Mouse (Mus musculus) liver, embryonic 12.5 days (tissue): Measurements from ENCODE around the gene Mmel1. TPM values are rescaled to one million over a fixed set of nuclear protein-coding genes. Genes with fewer than 3 reads are reported as not detected.

Experiments
- ATAC-seq: fragments of 200-750 bp; cut with Nextera tagmentation; 2 replicates; pipeline ENCODE4 v1.8.0; 2017; ENCODE audit warnings: moderate number of reproducible peaks, mild to moderate bottlenecking, moderate library complexity
- H3K27ac ChIP-seq: fragments of 300-500 bp; sonication (generic); 2 replicates; pipeline ENCODE4 v1.5.1; 2016; ENCODE audit warnings: mild to moderate bottlenecking
- H3K27me3 ChIP-seq: fragments of 300-500 bp; sonication (generic); replicated peaks from 2 replicates; pipeline ENCODE4 v1.6.1; 2016; ENCODE audit warnings: mild to moderate bottlenecking, moderate library complexity
- H3K36me3 ChIP-seq: fragments of 300-500 bp; sonication (generic); 2 replicates; pipeline ENCODE4 v1.6.1; 2016; ENCODE audit warnings: mild to moderate bottlenecking, moderate library complexity
- H3K4me1 ChIP-seq: fragments of 300-500 bp; sonication (generic); 2 replicates; pipeline ENCODE4 v1.6.1; 2016
- H3K4me2 ChIP-seq: fragments of 300-500 bp; sonication (generic); 2 replicates; pipeline ENCODE4 v1.6.1; 2016; ENCODE audit warnings: mild to moderate bottlenecking, moderate library complexity
- H3K4me3 ChIP-seq: fragments of 300-500 bp; sonication (generic); 2 replicates; pipeline ENCODE4 v1.5.1; 2016; ENCODE audit warnings: mild to moderate bottlenecking, moderate library complexity
- H3K9ac ChIP-seq: fragments of 300-500 bp; sonication (generic); 2 replicates; pipeline ENCODE4 v1.6.1; 2016; ENCODE audit warnings: mild to moderate bottlenecking, moderate library complexity
- H3K9me3 ChIP-seq: fragments of 300-500 bp; sonication (generic); replicated peaks from 2 replicates; pipeline ENCODE4 v1.6.1; 2016; ENCODE audit warnings: mild to moderate bottlenecking, moderate library complexity
- WGBS: fragments of 180-500 bp; shearing (Covaris S2); methylation state at CpG from one replicate; pipeline ENCODE4 v1.1.7; 2016; ENCODE audit not compliant: insufficient replicate concordance; 5-methylcytosine and 5-hydroxymethylcytosine counted together
- polyA plus RNA-seq: library from polyadenylated mRNA; unstranded; fragments of >200 nt; fragmentation: Nextera tagmentation; extraction: Ambion mirVana; gene quantifications from 2 replicates; pipeline ENCODE4 v1.2.1, GENCODE M21; 2016

Gene Mmel1
- polyA plus RNA-seq, 1 experiment from 2014 or later: 1.7 TPM

GRCm38 (mm10) chr4:154853881-154854280 is 15.5 kb upstream of the Mmel1 start:
- no peak overlapping the region for H3K27ac ChIP-seq
- 0 out of 2 replicates have a peak, but pooled peaks cover 3% of the 10 kb centered on the region for H3K9me3 ChIP-seq
- H3K4me2 ChIP-seq: no peak overlapping the region
- no peak overlapping the region for H3K9ac ChIP-seq
- ATAC-seq: no peak
- H3K4me1 ChIP-seq: peaks cover 9% of the 10 kb centered on the region; the same call in 1 of the 2 replicates
- H3K36me3 ChIP-seq: no peaks in the 10 kb centered on the region
- no peak overlapping the region for H3K4me3 ChIP-seq
- H3K27me3 ChIP-seq: peaks cover 54% of the 10 kb centered on the region
- WGBS: 59% methylated on average over 4 of the region's 4 CpGs

- peaks cover 9% of the 10 kb centered on the region; the same call in 1 of the 2 replicates for H3K4me1 ChIP-seq
- H3K27me3 ChIP-seq: peaks cover 63% of the 10 kb centered on the region
- ATAC-seq: no peak
- H3K36me3 ChIP-seq: no peaks in the 10 kb centered on the region
- no peak overlapping the region for H3K9ac ChIP-seq
- WGBS: 46% methylated on average over 12 of the region's 12 CpGs
- H3K9me3 ChIP-seq: 0 out of 2 replicates have a peak, but pooled peaks cover 3% of the 10 kb centered on the region
- no peak overlapping the region for H3K4me3 ChIP-seq
- H3K4me2 ChIP-seq: no peak overlapping the region
- H3K27ac ChIP-seq: no peak overlapping the region
Measured at GRCm38 (mm10) chr4:154854676-154855345, 14.6 kb upstream of the Mmel1 start.

GRCm38 (mm10) chr4:154855721-154856479 is 13.5 kb upstream of the Mmel1 start:
- ATAC-seq: 0 out of 2 replicates have a peak, but pooled peaks have one; percentile 53
- H3K9me3 ChIP-seq: 0 out of 2 replicates have a peak, but pooled peaks cover 3% of the 10 kb centered on the region
- H3K4me3 ChIP-seq: peak overlapping the region; percentile 45
- H3K9ac ChIP-seq: no peak overlapping the region
- H3K27me3 ChIP-seq: peaks cover 73% of the 10 kb centered on the region
- H3K4me1 ChIP-seq: peaks cover 9% of the 10 kb centered on the region; the same call in 1 of the 2 replicates
- WGBS: 2% methylated on average over 105 of the region's 110 CpGs
- no peak overlapping the region for H3K27ac ChIP-seq
- H3K36me3 ChIP-seq: no peaks in the 10 kb centered on the region
- peak overlapping the region; percentile 66 for H3K4me2 ChIP-seq

- WGBS: 19% methylated on average over 9 of the region's 9 CpGs
- Histone ChIP-seq H3K9ac (no peak overlapping the region), H3K4me1 (peaks cover 9% of the 10 kb centered on the region; the same call in 1 of the 2 replicates), H3K4me3 (peak overlapping the region; percentile 45), H3K9me3 (0 out of 2 replicates have a peak, but pooled peaks cover 3% of the 10 kb centered on the region), H3K36me3 (no peaks in the 10 kb centered on the region), H3K27ac (no peak overlapping the region), H3K4me2 (peak overlapping the region; percentile 66), H3K27me3 (peaks cover 78% of the 10 kb centered on the region)
- ATAC-seq: no peak
Measured at GRCm38 (mm10) chr4:154856480-154856837, 12.9 kb upstream of the Mmel1 start.

GRCm38 (mm10) chr4:154856882-154857281 is 12.5 kb upstream of the Mmel1 start:
- WGBS: 68% methylated on average over 7 of the region's 7 CpGs

GRCm38 (mm10) chr4:154857366-154858240 is 11.8 kb upstream of the Mmel1 start:
- Histone ChIP-seq H3K36me3 (no peaks in the 10 kb centered on the region), H3K4me1 (peaks cover 9% of the 10 kb centered on the region; the same call in 1 of the 2 replicates), H3K9ac (no peak overlapping the region), H3K27ac (no peak overlapping the region), H3K4me2 (no peak overlapping the region), H3K27me3 (peaks cover 87% of the 10 kb centered on the region), H3K9me3 (0 out of 2 replicates have a peak, but pooled peaks cover 3% of the 10 kb centered on the region), H3K4me3 (no peak overlapping the region)
- ATAC-seq: no peak
- 58% methylated on average over 10 of the region's 10 CpGs for WGBS

More at GRCm38 (mm10) chr4:154856882-154857281, 12.5 kb upstream of the Mmel1 start:
- Histone ChIP-seq H3K9me3 (0 out of 2 replicates have a peak, but pooled peaks cover 3% of the 10 kb centered on the region), H3K4me3 (0 out of 2 replicates have a peak overlapping the region, but pooled peaks have one; percentile 45), H3K4me2 (no peak overlapping the region; the same call in 1 of the 2 replicates), H3K27me3 (peaks cover 83% of the 10 kb centered on the region), H3K4me1 (peaks cover 9% of the 10 kb centered on the region; the same call in 1 of the 2 replicates), H3K9ac (no peak overlapping the region), H3K36me3 (no peaks in the 10 kb centered on the region), H3K27ac (no peak overlapping the region)
- no peak for ATAC-seq

- H3K4me2 ChIP-seq: no peak overlapping the region
- no peak overlapping the region for H3K27ac ChIP-seq
- H3K4me3 ChIP-seq: no peak overlapping the region
- H3K9me3 ChIP-seq: 0 out of 2 replicates have a peak, but pooled peaks cover 3% of the 10 kb centered on the region
- peaks cover 9% of the 10 kb centered on the region; the same call in 1 of the 2 replicates for H3K4me1 ChIP-seq
- H3K9ac ChIP-seq: no peak overlapping the region
- H3K27me3 ChIP-seq: peaks cover 86% of the 10 kb centered on the region
- no peak for ATAC-seq
- H3K36me3 ChIP-seq: no peaks in the 10 kb centered on the region
- WGBS: 46% methylated on average over 3 of the region's 3 CpGs
Measured at GRCm38 (mm10) chr4:154858601-154859000, 10.8 kb upstream of the Mmel1 start.

- no peak for ATAC-seq
- Histone ChIP-seq H3K4me2 (no peak overlapping the region), H3K27ac (no peak overlapping the region), H3K4me1 (peaks cover 14% of the 10 kb centered on the region), H3K36me3 (no peaks in the 10 kb centered on the region), H3K9ac (no peak overlapping the region), H3K4me3 (no peak overlapping the region), H3K9me3 (0 out of 2 replicates have a peak, but pooled peaks cover under 1% of the 10 kb centered on the region), H3K27me3 (peaks cover 54% of the 10 kb centered on the region)
- WGBS: 57% methylated on average over 5 of the region's 5 CpGs
Measured at GRCm38 (mm10) chr4:154861967-154862366, 7.4 kb upstream of the Mmel1 start.

GRCm38 (mm10) chr4:154863436-154863935 is 5.9 kb upstream of the Mmel1 start:
- H3K9me3 ChIP-seq: no peaks in the 10 kb centered on the region
- peak overlapping the region; percentile 66; the same call in 1 of the 2 replicates for H3K4me2 ChIP-seq
- H3K27me3 ChIP-seq: peaks cover 53% of the 10 kb centered on the region
- ATAC-seq: no peak
- no peaks in the 10 kb centered on the region for H3K36me3 ChIP-seq
- H3K9ac ChIP-seq: no peak overlapping the region
- no peak overlapping the region for H3K4me3 ChIP-seq
- H3K27ac ChIP-seq: no peak overlapping the region
- WGBS: 73% methylated on average over 3 of the region's 3 CpGs
- peaks cover 14% of the 10 kb centered on the region for H3K4me1 ChIP-seq

- no peaks in the 10 kb centered on the region for H3K36me3 ChIP-seq
- H3K27ac ChIP-seq: peak overlapping the region; percentile 50; the same call in 1 of the 2 replicates
- H3K9ac ChIP-seq: peak overlapping the region; percentile 50
- peaks cover 14% of the 10 kb centered on the region for H3K4me1 ChIP-seq
- 4% methylated on average over 18 of the region's 18 CpGs for WGBS
- H3K9me3 ChIP-seq: no peaks in the 10 kb centered on the region
- ATAC-seq: peak; percentile 83
- H3K27me3 ChIP-seq: peaks cover 53% of the 10 kb centered on the region
- peak overlapping the region; percentile 66 for H3K4me2 ChIP-seq
- H3K4me3 ChIP-seq: peak overlapping the region; percentile 41
Measured at GRCm38 (mm10) chr4:154864271-154864771, 5.1 kb upstream of the Mmel1 start.
